Mouse (Mus musculus) A20 (cell line): ENCODE measurements around the gene Gabrr1.

Experiments used
- DNase-seq: peaks from one replicate; pipeline ENCODE4 v3.0.0-alpha.2; 2011; ENCODE audit warnings: low read depth, low spot score

Gabrr1 gene

DNA sequence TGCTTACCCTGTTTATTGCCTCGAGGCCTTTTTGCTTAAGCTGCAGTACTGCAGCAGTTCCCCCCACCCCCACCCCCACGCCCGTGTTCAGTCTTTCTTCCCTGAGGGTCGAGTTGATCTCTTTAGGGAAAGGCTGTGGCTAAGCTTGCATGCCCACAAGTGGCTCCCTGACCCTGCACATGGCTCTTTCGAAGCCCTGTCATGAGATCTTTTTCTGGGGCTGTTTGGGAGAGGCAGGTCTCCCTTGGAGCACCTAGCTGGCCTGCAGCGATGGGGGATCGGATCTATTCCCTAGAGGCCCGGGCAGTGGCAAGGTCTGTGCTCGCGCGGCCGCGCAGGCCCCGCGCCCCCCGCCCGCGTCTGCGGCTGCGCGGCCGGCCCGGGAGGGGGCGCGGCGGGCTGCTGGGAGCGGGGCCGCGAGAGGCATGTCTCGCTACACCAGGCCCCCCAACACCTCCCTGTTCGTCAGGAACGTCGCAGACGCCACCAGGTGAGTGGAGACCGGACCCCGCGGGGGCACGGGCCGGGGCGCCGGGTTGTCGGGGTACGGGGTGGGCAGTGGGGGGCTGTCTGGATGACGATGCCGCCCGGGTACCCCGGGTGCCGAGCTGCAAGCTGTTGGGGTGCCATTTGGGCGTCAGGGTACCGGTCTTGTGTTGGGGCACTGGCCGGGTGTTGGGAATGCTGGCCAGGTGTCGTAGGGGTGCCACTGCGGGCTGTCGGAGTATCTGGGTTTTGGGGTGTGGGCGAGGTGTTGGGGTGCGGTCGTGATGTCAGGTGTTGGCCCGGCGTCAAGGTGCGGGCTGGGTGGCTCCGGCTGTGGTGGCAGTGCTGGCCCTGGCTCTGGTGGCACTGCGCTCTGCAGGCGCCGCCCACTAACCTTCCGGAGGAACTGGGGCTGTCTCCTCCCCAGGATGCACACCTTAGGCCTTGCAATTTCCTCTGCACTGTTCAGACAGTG is 76.8 kb downstream of the Gabrr1 start, which contains the start of gene Srsf12:
Gene Srsf12, plus strand, starts transcription at position 111 of the 961 bp plus-strand sequence.
- DNase-seq, result no peak
